Mouse (Mus musculus): ENCODE measurements around the gene Tmprss11a.

- TF ChIP-seq CTCF (IDR thresholded peaks at IDR 0.05; ENCODE audit: control insufficient read depth, insufficient read depth, insufficient read length): no peak
- no peak for TF ChIP-seq USF1 (IDR thresholded peaks at IDR 0.05; ENCODE audit: low read depth)
- no peak for TF ChIP-seq CEBPB (IDR thresholded peaks at IDR 0.05; ENCODE audit: low read depth)
Measured at GRCm38 (mm10) chr5:86431096-86431495, 37.7 kb downstream of the Tmprss11a start.
